Mouse (Mus musculus) neural tube, embryonic 15.5 days (tissue): Measurements from ENCODE around the gene Rras2. TPM values are rescaled to one million over a fixed set of nuclear protein-coding genes. Genes with fewer than 3 reads are reported as not detected.

Source experiments
- ATAC-seq: fragments of 200-750 bp; cut with Nextera tagmentation; 2 replicates; pipeline ENCODE4 v1.8.0; 2017; ENCODE audit warnings: mild to moderate bottlenecking, moderate TSS enrichment, moderate library complexity; ENCODE audit not compliant: low FRiP score
- H3K27ac ChIP-seq: fragments of 300-500 bp; sonication (generic); replicated peaks from 2 replicates; pipeline ENCODE4 v1.5.1; 2015; ENCODE audit warnings: mild to moderate bottlenecking, inconsistent platforms
- H3K27me3 ChIP-seq: fragments of 300-500 bp; sonication (generic); replicated peaks from 2 replicates; pipeline ENCODE4 v1.6.1; 2015; ENCODE audit warnings: inconsistent platforms
- H3K36me3 ChIP-seq: fragments of 300-500 bp; sonication (generic); 2 replicates; pipeline ENCODE4 v1.6.1; 2015; ENCODE audit warnings: inconsistent platforms
- H3K4me1 ChIP-seq: fragments of 300-500 bp; sonication (generic); 2 replicates; pipeline ENCODE4 v1.6.1; 2015; ENCODE audit warnings: inconsistent platforms
- H3K4me2 ChIP-seq: fragments of 300-500 bp; sonication (generic); 2 replicates; pipeline ENCODE4 v1.6.1; 2015; ENCODE audit warnings: inconsistent platforms, mild to moderate bottlenecking, moderate library complexity
- H3K4me3 ChIP-seq: fragments of 300-500 bp; sonication (generic); replicated peaks from 2 replicates; pipeline ENCODE4 v1.5.1; 2015; ENCODE audit warnings: mild to moderate bottlenecking, inconsistent platforms
- H3K9ac ChIP-seq: fragments of 300-500 bp; sonication (generic); replicated peaks from 2 replicates; pipeline ENCODE4 v1.6.1; 2015; ENCODE audit warnings: mild to moderate bottlenecking, inconsistent platforms
- H3K9me3 ChIP-seq: fragments of 300-500 bp; sonication (generic); replicated peaks from 2 replicates; pipeline ENCODE4 v1.6.1; 2016; ENCODE audit warnings: inconsistent platforms
- WGBS: fragments of 180-500 bp; shearing (Covaris S2); methylation state at CpG from one replicate; pipeline ENCODE4 v1.1.7; 2015; ENCODE audit warnings: mixed read lengths; 5-methylcytosine and 5-hydroxymethylcytosine counted together
- polyA plus RNA-seq: library from polyadenylated mRNA; unstranded; fragments of >200 nt; fragmentation: Nextera tagmentation; extraction: Ambion mirVana; gene quantifications from 2 replicates; pipeline ENCODE4 v1.2.1, GENCODE M21; 2015

Gene Rras2
- polyA plus RNA-seq, 1 experiment from 2014 or later = 18.2 TPM

DNA sequence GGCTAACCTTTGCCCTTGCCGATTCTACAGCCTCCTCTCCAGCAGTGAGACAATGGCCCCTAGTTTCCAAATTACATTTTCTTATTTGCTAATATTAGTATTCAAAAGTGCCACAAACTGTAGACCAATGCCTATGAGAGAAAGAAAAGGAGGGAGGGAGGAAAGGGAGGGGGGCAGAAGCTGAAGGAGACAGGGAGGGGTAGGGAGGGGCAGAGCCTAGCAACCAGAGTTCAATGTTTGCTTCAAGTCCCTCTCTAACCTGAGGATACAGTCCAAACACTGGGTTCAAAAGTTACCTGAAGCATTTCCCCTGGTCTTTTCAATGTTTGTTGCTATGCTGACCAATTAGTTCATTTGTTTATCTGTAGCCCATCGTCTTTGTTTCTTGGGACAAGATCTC lies 7.1 kb downstream of the Rras2 start:
- H3K36me3 ChIP-seq = no peaks in the 10 kb centered on the region
- H3K4me1 ChIP-seq = peaks cover 6% of the 10 kb centered on the region; the same call in 1 of the 2 replicates
- H3K27me3 ChIP-seq = peaks cover 1% of the 10 kb centered on the region; the same call in 1 of the 2 replicates
- 87% methylated on average over 2 of the region's 2 CpGs for WGBS
- no peak overlapping the region for H3K4me3 ChIP-seq
- no peak overlapping the region for H3K27ac ChIP-seq
- H3K9me3 ChIP-seq = no peaks in the 10 kb centered on the region
- no peak overlapping the region for H3K4me2 ChIP-seq
- H3K9ac ChIP-seq = no peak overlapping the region
- ATAC-seq = no peak

DNA sequence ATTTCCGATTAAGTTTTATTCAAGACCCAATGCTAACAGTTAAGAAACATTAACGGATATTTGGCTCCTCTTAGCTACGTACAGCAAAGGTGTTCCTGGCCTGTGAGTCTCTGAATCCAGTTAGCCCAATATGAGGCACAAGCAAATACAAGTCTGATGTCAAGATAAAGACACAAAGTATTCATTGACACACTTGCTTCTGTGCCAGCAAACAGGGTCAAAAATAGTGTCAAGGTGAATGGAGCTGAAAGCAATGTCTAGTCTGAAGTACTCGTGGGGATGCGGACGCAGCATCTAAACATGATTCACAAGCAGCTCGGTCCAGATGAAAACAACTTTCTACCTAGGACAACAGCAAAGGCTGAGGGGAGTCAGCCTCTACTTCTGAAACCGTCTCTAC lies 11.7 kb downstream of the Rras2 start:
- no peaks in the 10 kb centered on the region for H3K4me1 ChIP-seq
- H3K4me2 ChIP-seq = no peak overlapping the region
- H3K27ac ChIP-seq = no peak overlapping the region
- WGBS = 92% methylated on average over 8 of the region's 8 CpGs
- H3K9me3 ChIP-seq = no peaks in the 10 kb centered on the region
- no peak overlapping the region for H3K4me3 ChIP-seq
- no peak overlapping the region for H3K9ac ChIP-seq
- ATAC-seq = no peak
- H3K27me3 ChIP-seq = no peaks in the 10 kb centered on the region
- H3K36me3 ChIP-seq = no peaks in the 10 kb centered on the region

DNA sequence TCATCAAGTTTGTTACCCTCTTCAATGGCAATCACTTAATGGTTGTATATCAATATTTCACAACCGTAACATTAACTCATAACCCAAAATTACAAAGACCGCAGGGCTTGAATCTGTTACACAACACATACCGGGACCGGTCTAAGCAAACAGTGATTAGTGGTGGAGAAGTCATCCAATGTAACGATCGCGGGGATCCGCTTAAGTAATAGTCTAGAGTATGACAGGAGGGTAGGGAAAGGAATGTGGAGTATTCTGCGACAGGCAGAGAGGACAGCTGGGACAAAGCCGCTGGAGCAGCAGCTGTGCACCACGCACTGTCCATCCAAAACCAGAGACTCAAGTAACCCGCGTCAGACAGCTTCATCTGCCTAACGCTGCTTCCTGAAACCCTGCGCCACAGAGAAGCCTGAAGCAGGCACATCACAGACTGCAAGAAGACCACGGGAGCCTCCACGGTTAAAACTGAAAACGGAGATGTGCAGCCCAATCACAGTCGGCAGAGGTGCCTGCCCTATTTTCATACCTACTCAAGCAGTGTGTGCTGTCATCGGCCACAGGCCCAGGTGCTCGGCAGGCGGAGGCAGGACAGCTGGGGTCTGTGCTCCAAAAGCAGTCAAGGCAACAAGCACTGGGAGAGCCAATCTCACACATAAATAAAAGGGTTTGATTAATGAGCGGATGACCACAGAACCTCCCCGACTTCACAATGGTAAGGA lies 13.8 kb downstream of the Rras2 start:
- Histone ChIP-seq H3K9ac (no peak overlapping the region), H3K4me2 (no peak overlapping the region)

DNA sequence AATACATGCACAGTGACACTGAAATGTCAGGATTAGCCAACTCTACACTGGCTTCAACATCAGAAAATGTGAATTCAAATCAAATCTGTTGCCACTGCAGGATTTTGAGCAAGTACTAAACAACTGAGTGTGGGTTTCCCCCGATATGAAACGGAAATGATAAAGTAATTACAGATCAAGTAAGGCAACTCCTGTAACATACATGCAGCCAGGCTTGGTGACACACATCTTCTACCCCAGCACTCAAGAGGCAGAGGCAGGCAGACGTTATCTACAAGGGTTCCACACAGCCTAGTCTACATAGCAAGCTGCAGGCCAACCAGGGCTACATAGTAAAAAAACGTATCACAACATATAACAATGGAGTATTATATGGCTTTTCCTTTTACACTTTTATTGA lies 14.4 kb downstream of the Rras2 start:
- ATAC-seq = no peak
- no peak overlapping the region for H3K27ac ChIP-seq
- H3K27me3 ChIP-seq = no peaks in the 10 kb centered on the region
- H3K4me1 ChIP-seq = no peaks in the 10 kb centered on the region
- no peaks in the 10 kb centered on the region for H3K36me3 ChIP-seq
- H3K9ac ChIP-seq = no peak overlapping the region
- H3K9me3 ChIP-seq = no peaks in the 10 kb centered on the region
- WGBS = 89% methylated on average over 4 of the region's 4 CpGs
- H3K4me3 ChIP-seq = no peak overlapping the region
- H3K4me2 ChIP-seq = no peak overlapping the region

More for the DNA sequence above, 13.8 kb downstream of the Rras2 start:
- H3K27ac ChIP-seq = no peak overlapping the region
- no peak for ATAC-seq
- H3K27me3 ChIP-seq = no peaks in the 10 kb centered on the region
- no peaks in the 10 kb centered on the region for H3K4me1 ChIP-seq
- no peaks in the 10 kb centered on the region for H3K36me3 ChIP-seq
- H3K9me3 ChIP-seq = no peaks in the 10 kb centered on the region
- WGBS = 86% methylated on average over 24 of the region's 24 CpGs
- H3K4me3 ChIP-seq = no peak overlapping the region

DNA sequence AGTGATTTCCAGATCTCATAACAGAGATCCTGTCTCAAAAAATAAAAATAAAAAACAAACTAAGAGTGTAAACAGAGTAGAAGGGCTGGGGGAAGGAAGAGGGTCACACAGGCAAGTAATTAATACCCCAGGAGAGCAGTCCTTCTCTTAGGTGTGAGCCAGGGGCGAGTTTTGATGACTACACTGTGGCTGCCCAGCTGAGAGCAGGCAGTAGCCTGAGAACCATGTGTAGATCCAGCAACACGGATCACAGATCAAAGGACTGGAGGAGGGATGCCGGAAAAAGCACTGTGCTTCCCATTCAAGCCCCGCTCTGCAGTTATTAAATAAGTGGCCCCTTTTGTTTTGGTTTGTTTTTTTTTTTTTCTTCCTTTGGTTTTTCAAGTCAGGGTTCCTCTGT lies 15.0 kb downstream of the Rras2 start:
- Histone ChIP-seq H3K27ac (no peak overlapping the region), H3K9ac (no peak overlapping the region), H3K27me3 (no peaks in the 10 kb centered on the region), H3K4me3 (no peak overlapping the region), H3K4me1 (no peaks in the 10 kb centered on the region), H3K9me3 (no peaks in the 10 kb centered on the region), H3K4me2 (no peak overlapping the region), H3K36me3 (no peaks in the 10 kb centered on the region)
- WGBS = 60% methylated on average over 4 of the region's 4 CpGs
- ATAC-seq = no peak

DNA sequence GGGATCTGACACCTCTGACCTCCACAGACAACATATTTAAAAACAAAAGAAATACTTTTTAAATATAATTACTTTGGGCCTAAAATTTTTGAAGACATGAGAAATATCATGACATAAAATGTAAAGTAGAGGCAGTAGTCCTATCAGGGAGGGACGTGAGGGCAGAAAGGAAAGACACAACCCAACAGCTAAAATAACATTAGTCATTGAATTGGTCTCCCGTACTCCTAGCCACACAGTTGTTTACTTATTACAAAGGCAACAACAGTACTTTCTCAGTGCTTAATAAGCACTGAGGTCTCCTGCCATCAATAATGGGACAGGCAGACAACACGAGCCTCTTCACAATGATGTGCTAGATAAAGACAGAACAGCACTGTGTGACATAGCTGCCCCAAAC lies 16.2 kb downstream of the Rras2 start:
- no peaks in the 10 kb centered on the region for H3K4me1 ChIP-seq
- H3K9ac ChIP-seq = no peak overlapping the region
- H3K27me3 ChIP-seq = no peaks in the 10 kb centered on the region
- ATAC-seq = no peak
- 42% methylated on average over 3 of the region's 3 CpGs for WGBS
- H3K4me2 ChIP-seq = no peak overlapping the region
- H3K4me3 ChIP-seq = no peak overlapping the region
- no peaks in the 10 kb centered on the region for H3K9me3 ChIP-seq
- no peak overlapping the region for H3K27ac ChIP-seq
- no peaks in the 10 kb centered on the region for H3K36me3 ChIP-seq

DNA sequence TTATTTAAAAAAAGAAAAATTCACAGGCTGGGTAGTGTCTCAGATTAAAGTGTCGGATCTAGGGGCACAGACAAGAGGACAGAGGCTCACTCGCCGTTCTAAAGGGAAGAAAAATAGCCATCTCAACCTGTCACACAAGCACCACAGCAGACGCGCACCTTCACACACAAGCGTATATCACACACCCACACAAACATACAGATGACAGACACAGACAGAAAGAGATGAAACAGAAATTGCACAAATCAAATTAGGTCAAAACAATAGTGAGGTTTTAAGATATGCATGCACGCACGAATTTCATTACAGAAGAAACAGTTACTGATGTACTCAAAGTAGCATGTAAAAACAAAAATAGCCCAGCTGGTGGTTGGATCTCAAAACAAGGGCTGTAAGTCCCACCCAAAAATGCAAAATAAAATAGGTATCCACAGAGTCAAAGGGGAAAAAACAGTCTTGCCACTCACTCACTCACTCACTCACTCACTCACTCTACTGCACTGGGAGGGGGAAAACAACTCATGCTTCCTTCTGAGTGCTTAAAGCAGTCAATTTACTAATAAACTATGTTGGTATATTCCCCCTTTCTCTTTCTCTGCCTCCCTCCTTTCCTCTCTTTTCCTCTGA lies 23.9 kb downstream of the Rras2 start:
- no peaks in the 10 kb centered on the region for H3K36me3 ChIP-seq
- no peak overlapping the region for H3K27ac ChIP-seq
- WGBS = 72% methylated on average over 8 of the region's 8 CpGs
- no peak overlapping the region for H3K9ac ChIP-seq
- no peak overlapping the region for H3K4me2 ChIP-seq
- H3K4me3 ChIP-seq = no peak overlapping the region
- no peaks in the 10 kb centered on the region for H3K27me3 ChIP-seq
- H3K4me1 ChIP-seq = no peaks in the 10 kb centered on the region
- no peaks in the 10 kb centered on the region for H3K9me3 ChIP-seq
- no peak for ATAC-seq

DNA sequence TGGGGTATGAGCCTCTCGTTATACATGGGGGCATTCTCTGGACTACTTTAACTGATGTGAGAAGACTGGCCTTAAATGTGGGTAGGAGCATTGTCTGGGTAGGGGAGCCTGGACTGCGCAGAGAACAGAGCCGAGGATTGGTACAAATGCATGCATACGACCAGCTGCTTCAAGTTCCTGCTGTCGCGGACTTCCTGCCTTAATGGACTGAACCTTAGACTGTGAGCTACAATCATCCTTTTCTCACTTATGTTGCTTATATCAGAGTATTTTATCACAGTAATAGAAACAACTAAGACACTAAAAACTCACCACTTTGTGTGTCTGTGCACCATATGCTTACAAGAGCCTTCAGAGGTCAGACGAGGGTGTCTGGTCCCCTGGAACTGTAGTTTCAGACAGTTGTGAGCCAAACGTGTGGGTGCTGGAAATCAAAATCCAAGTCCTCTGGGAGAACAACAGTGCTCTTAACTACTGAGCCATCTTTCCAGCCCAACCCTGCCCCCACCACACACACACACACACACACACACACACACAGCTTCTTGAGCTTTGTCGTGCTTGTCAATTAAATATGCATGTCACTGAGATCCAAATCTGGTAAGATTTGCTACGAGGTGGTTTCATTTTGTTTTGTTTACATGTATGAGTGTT lies 26.6 kb downstream of the Rras2 start:
- H3K9ac ChIP-seq = no peak overlapping the region
- no peak for ATAC-seq
- H3K4me3 ChIP-seq = no peak overlapping the region
- H3K4me2 ChIP-seq = no peak overlapping the region
- no peak overlapping the region for H3K27ac ChIP-seq
- no peaks in the 10 kb centered on the region for H3K27me3 ChIP-seq
- WGBS = 78% methylated on average over 10 of the region's 10 CpGs
- no peaks in the 10 kb centered on the region for H3K9me3 ChIP-seq
- no peaks in the 10 kb centered on the region for H3K36me3 ChIP-seq
- H3K4me1 ChIP-seq = 0 out of 2 replicates have a peak, but pooled peaks cover 7% of the 10 kb centered on the region

DNA sequence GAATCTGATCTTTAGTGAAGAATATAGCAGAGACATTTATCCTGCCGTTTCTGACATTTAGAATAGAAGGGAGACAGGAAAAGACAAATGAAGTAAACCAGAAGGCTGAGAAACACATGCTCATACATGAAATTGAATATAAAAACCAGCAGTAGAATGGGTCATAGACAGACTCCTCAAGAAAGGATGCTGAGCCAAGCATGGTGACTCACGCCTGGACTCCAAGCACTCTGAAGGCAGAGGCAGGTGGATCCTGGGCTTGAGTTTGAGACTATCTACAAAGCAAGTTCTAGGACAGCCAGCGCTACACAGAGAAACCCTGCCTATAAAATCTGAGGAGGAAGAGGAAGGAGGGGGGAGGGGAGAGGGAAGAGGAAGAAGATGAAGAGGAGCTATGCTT lies 27.4 kb downstream of the Rras2 start:
- 0 out of 2 replicates have a peak, but pooled peaks cover 7% of the 10 kb centered on the region for H3K4me1 ChIP-seq
- H3K27ac ChIP-seq = no peak overlapping the region
- H3K9me3 ChIP-seq = no peaks in the 10 kb centered on the region
- H3K4me3 ChIP-seq = no peak overlapping the region
- ATAC-seq = no peak
- H3K9ac ChIP-seq = no peak overlapping the region
- WGBS = 84% methylated on average over 3 of the region's 3 CpGs
- no peak overlapping the region for H3K4me2 ChIP-seq
- H3K27me3 ChIP-seq = no peaks in the 10 kb centered on the region
- H3K36me3 ChIP-seq = no peaks in the 10 kb centered on the region

DNA sequence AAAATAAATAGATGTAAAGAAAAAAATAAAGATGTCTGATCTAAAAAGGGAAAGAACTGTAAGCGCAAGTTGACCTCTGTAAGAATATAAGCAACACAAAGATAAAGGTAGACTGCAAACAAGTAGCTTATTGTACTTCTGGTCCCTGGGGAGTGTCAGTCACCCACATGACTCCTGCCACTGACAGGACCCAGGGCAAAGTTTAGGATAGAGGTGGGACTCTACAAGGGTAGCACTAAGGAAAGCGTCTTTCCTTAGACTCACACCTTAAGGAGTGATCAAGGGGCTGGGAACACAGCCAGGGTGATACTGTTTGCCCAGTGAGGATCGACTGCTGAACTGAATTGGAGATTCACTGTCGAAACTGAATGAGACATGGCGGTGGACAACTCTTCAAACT lies 28.7 kb downstream of the Rras2 start:
- Histone ChIP-seq H3K4me2 (no peak overlapping the region), H3K9ac (no peak overlapping the region), H3K36me3 (no peaks in the 10 kb centered on the region), H3K27ac (no peak overlapping the region), H3K4me3 (no peak overlapping the region), H3K9me3 (no peaks in the 10 kb centered on the region), H3K27me3 (no peaks in the 10 kb centered on the region), H3K4me1 (0 out of 2 replicates have a peak, but pooled peaks cover 7% of the 10 kb centered on the region)
- WGBS = 61% methylated on average over 5 of the region's 5 CpGs
- no peak for ATAC-seq

DNA sequence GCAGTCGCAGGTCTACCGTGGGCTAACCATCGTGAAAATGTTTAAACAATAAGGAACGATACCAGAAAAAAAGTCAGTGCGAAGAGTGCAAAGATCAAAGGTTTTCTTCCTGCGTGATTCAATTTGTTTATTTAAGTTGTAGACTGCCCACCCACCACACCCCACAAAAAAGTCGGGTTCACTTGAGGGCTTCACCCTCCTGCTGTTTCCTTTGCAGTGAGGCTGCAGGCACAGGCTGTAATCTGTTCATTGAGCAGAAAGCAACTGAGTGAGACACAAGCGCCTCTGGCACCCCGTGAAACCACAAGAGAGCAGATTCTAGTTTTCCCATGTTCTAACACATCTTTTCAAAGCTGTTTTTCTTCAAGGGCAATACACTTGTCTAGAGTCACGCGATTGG lies 29.6 kb downstream of the Rras2 start:
- no peak overlapping the region for H3K4me3 ChIP-seq
- no peaks in the 10 kb centered on the region for H3K27me3 ChIP-seq
- ATAC-seq = no peak
- peak overlapping the region; percentile 1; the same call in 1 of the 2 replicates for H3K4me2 ChIP-seq
- no peaks in the 10 kb centered on the region for H3K36me3 ChIP-seq
- no peak overlapping the region for H3K9ac ChIP-seq
- no peaks in the 10 kb centered on the region for H3K9me3 ChIP-seq
- 0 out of 2 replicates have a peak, but pooled peaks cover 7% of the 10 kb centered on the region for H3K4me1 ChIP-seq
- H3K27ac ChIP-seq = no peak overlapping the region
- WGBS = 5% methylated on average over 11 of the region's 11 CpGs

DNA sequence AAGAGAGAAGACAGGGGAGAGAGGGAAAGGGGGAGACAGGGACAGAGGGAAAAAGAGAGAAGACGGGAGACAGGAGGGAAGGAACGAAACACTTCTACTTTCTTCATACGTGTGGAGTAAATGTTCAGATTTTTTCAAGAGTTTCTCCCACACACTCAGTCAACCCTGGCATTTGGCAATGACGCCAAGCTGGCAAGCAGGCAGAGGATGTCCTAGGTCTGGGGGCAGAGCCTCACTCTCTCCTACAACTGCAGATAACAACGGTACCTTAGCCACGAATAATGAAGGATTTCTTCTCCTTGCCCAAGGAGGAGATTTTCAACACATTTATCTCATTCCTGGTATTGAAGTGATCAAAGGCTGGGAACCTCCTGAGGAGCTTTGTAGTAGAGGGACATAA lies 30.2 kb downstream of the Rras2 start:
- 0 out of 2 replicates have a peak, but pooled peaks cover 7% of the 10 kb centered on the region for H3K4me1 ChIP-seq
- H3K36me3 ChIP-seq = no peaks in the 10 kb centered on the region
- H3K4me2 ChIP-seq = no peak overlapping the region
- H3K4me3 ChIP-seq = no peak overlapping the region
- H3K27ac ChIP-seq = no peak overlapping the region
- no peak for ATAC-seq
- H3K9me3 ChIP-seq = no peaks in the 10 kb centered on the region
- H3K27me3 ChIP-seq = no peaks in the 10 kb centered on the region
- 46% methylated on average over 6 of the region's 6 CpGs for WGBS
- no peak overlapping the region for H3K9ac ChIP-seq
